Mouse (Mus musculus): Measurements from ENCODE around the gene 4930402H24Rik. TPM values are rescaled to one million over a fixed set of nuclear protein-coding genes. Genes with fewer than 3 reads are reported as not detected.
A peak's percentile ranks its signal among the peaks of the same experiment; 100 is the strongest.

4930402H24Rik gene
- polyA plus RNA-seq, 1 experiment, result 71.8 TPM

GRCm38 (mm10) chr2:130852964-130853363 is 53.2 kb downstream of the 4930402H24Rik start:
- TF ChIP-seq CTCF (IDR thresholded peaks at IDR 0.05; ENCODE audit: control insufficient read depth, insufficient read depth, insufficient replicate concordance, low read depth, low read length), result no peak
- TF ChIP-seq POLR2A (IDR thresholded peaks at IDR 0.05; ENCODE audit: control insufficient read depth, low read depth, low read length), result no peak
- no peak overlapping the region for H3K27ac ChIP-seq (ENCODE audit: control insufficient read depth, insufficient read depth, low read depth, low read length)
- H3K4me3 ChIP-seq (ENCODE audit: control insufficient read depth, low read depth, low read length), result no peak overlapping the region
- no peaks in the 10 kb centered on the region for H3K36me3 ChIP-seq (ENCODE audit: control insufficient read depth, insufficient read depth, low read length)
- no peaks in the 10 kb centered on the region for H3K4me1 ChIP-seq (ENCODE audit: control insufficient read depth, insufficient read depth, low read length)
- H3K27me3 ChIP-seq (ENCODE audit: control insufficient read depth, insufficient read depth, low read length), result no peaks in the 10 kb centered on the region

GRCm38 (mm10) chr2:130851363-130852246 is 54.6 kb downstream of the 4930402H24Rik start:
- Histone ChIP-seq H3K36me3 (ENCODE audit: control insufficient read depth, insufficient read depth, low read length) (no peaks in the 10 kb centered on the region), H3K4me1 (ENCODE audit: control insufficient read depth, insufficient read depth, low read length) (no peaks in the 10 kb centered on the region), H3K27me3 (ENCODE audit: control insufficient read depth, insufficient read depth, low read length) (no peaks in the 10 kb centered on the region), H3K4me3 (ENCODE audit: control insufficient read depth, low read depth, low read length) (no peak overlapping the region), H3K27ac (ENCODE audit: control insufficient read depth, insufficient read depth, low read depth, low read length) (no peak overlapping the region)
- TF ChIP-seq CTCF (IDR thresholded peaks at IDR 0.05; ENCODE audit: control insufficient read depth, insufficient read depth, insufficient replicate concordance, low read depth, low read length), result no peak

DNA sequence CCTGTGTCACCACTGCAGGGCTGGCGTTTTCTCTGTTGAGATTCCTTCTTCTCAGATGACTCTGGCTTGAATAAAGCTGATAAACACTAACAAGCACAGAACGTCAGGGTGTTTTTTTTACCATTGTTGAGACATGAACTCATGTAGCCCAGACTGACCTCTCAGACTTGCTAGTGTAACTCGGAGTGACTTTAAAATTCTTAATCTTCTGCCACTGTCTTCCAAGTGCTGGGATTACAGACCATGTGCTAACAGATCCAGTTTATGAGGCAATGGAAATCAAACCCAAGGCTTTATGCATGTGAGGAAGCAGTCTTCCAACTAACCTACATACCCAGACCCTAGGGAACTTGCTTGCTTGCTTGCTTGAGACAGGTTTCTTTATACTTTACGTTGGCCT is 56.5 kb downstream of the 4930402H24Rik start:
- Histone ChIP-seq H3K27ac (ENCODE audit: control insufficient read depth, insufficient read depth, low read depth, low read length) (no peak overlapping the region), H3K4me1 (ENCODE audit: control insufficient read depth, insufficient read depth, low read length) (no peaks in the 10 kb centered on the region), H3K27me3 (ENCODE audit: control insufficient read depth, insufficient read depth, low read length) (no peaks in the 10 kb centered on the region), H3K36me3 (ENCODE audit: control insufficient read depth, insufficient read depth, low read length) (no peaks in the 10 kb centered on the region), H3K4me3 (ENCODE audit: control insufficient read depth, low read depth, low read length) (no peak overlapping the region)
- TF ChIP-seq POLR2A (IDR thresholded peaks at IDR 0.05; ENCODE audit: control insufficient read depth, low read depth, low read length), result no peak
- TF ChIP-seq CTCF (IDR thresholded peaks at IDR 0.05; ENCODE audit: control insufficient read depth, insufficient read depth, insufficient replicate concordance, low read depth, low read length), result no peak

DNA sequence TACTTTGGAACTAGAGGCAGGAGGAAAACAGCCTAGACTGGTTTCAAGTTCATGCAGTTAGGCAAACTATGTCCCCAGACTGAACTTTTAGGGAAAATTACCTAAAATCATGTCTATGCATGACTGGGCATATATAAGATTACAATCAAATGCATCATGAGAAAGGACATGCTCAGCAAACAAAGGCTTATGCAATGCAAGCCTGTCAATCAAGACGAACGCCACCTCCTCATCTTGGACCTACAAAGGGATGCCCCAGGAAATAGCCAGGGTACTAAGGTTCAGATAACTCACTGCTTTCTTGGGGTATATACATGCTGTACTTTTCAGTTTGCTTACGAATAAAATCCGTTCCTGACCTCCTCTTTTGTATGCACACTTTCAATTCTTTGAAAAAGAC is 57.9 kb downstream of the 4930402H24Rik start:
- H3K4me3 ChIP-seq (ENCODE audit: control insufficient read depth, low read depth, low read length), result no peak overlapping the region
- no peak for TF ChIP-seq POLR2A (IDR thresholded peaks at IDR 0.05; ENCODE audit: control insufficient read depth, low read depth, low read length)
- TF ChIP-seq CTCF (IDR thresholded peaks at IDR 0.05; ENCODE audit: control insufficient read depth, insufficient read depth, insufficient replicate concordance, low read depth, low read length), result no peak
- H3K27ac ChIP-seq (ENCODE audit: control insufficient read depth, insufficient read depth, low read depth, low read length), result no peak overlapping the region
- no peaks in the 10 kb centered on the region for H3K27me3 ChIP-seq (ENCODE audit: control insufficient read depth, insufficient read depth, low read length)
- H3K4me1 ChIP-seq (ENCODE audit: control insufficient read depth, insufficient read depth, low read length), result no peaks in the 10 kb centered on the region
- no peaks in the 10 kb centered on the region for H3K36me3 ChIP-seq (ENCODE audit: control insufficient read depth, insufficient read depth, low read length)

- peak overlapping the region; percentile 58; the same call in 1 of the 2 replicates for H3K4me3 ChIP-seq (ENCODE audit: control insufficient read depth, low read depth, low read length)
- H3K4me1 ChIP-seq (ENCODE audit: control insufficient read depth, insufficient read depth, low read length), result peaks cover 3% of the 10 kb centered on the region
- no peaks in the 10 kb centered on the region for H3K27me3 ChIP-seq (ENCODE audit: control insufficient read depth, insufficient read depth, low read length)
- no peak for TF ChIP-seq CTCF (IDR thresholded peaks at IDR 0.05; ENCODE audit: control insufficient read depth, insufficient read depth, insufficient replicate concordance, low read depth, low read length)
- TF ChIP-seq POLR2A (IDR thresholded peaks at IDR 0.05; ENCODE audit: control insufficient read depth, low read depth, low read length), result no peak
- no peaks in the 10 kb centered on the region for H3K36me3 ChIP-seq (ENCODE audit: control insufficient read depth, insufficient read depth, low read length)
- H3K27ac ChIP-seq (ENCODE audit: control insufficient read depth, insufficient read depth, low read depth, low read length), result no peak overlapping the region
These were observed 62.6 kb downstream of the 4930402H24Rik start for GRCm38 (mm10) chr2:130843623-130844022.

DNA sequence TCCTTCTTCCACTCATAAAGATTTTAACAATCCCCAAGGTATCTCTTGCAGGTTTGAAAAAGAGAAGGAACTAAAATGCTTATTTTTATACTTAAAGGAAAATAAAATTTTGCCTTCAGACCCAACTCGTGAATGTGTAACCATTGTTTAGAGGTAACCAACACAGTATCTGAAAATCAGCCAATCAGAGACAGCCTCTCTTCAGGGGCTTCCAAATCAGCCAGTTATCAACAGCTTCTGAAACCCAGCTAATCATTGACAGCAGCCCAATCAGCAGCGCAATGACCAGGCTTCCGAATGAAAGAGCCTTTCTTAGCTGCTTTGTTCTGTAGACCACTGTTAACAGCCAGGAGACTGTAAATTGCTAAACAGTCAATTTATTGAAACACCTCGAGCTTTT is 65.4 kb downstream of the 4930402H24Rik start:
- TF ChIP-seq POLR2A (IDR thresholded peaks at IDR 0.05; ENCODE audit: control insufficient read depth, low read depth, low read length), result no peak
- no peak for TF ChIP-seq CTCF (IDR thresholded peaks at IDR 0.05; ENCODE audit: control insufficient read depth, insufficient read depth, insufficient replicate concordance, low read depth, low read length)
- Histone ChIP-seq H3K27ac (ENCODE audit: control insufficient read depth, insufficient read depth, low read depth, low read length) (no peak overlapping the region), H3K4me3 (ENCODE audit: control insufficient read depth, low read depth, low read length) (peak overlapping the region; percentile 64)

GRCm38 (mm10) chr2:130839874-130840661 is 66.1 kb downstream of the 4930402H24Rik start:
- Histone ChIP-seq H3K36me3 (ENCODE audit: control insufficient read depth, insufficient read depth, low read length) (no peaks in the 10 kb centered on the region), H3K27ac (ENCODE audit: control insufficient read depth, insufficient read depth, low read depth, low read length) (peak overlapping the region; percentile 99), H3K4me3 (ENCODE audit: control insufficient read depth, low read depth, low read length) (peak overlapping the region; percentile 100), H3K4me1 (ENCODE audit: control insufficient read depth, insufficient read depth, low read length) (peaks cover 3% of the 10 kb centered on the region), H3K27me3 (ENCODE audit: control insufficient read depth, insufficient read depth, low read length) (no peaks in the 10 kb centered on the region)
- TF ChIP-seq POLR2A (IDR thresholded peaks at IDR 0.05; ENCODE audit: control insufficient read depth, low read depth, low read length) (peak; percentile 53), CTCF (IDR thresholded peaks at IDR 0.05; ENCODE audit: control insufficient read depth, insufficient read depth, insufficient replicate concordance, low read depth, low read length) (no peak)

More for the DNA sequence above, 65.4 kb downstream of the 4930402H24Rik start:
- Histone ChIP-seq H3K36me3 (ENCODE audit: control insufficient read depth, insufficient read depth, low read length) (no peaks in the 10 kb centered on the region), H3K4me1 (ENCODE audit: control insufficient read depth, insufficient read depth, low read length) (peaks cover 3% of the 10 kb centered on the region), H3K27me3 (ENCODE audit: control insufficient read depth, insufficient read depth, low read length) (no peaks in the 10 kb centered on the region)
